Mouse (Mus musculus) hindbrain, embryonic 10.5 days (tissue): ENCODE measurements around the gene Gcnt1. TPM values are rescaled to one million over a fixed set of nuclear protein-coding genes. Genes with fewer than 3 reads are reported as not detected.

Experiments
- DNase-seq: peaks from one replicate; pipeline ENCODE4 v3.0.0-alpha.2; 2017; ENCODE audit warnings: low spot score
- H3K27ac ChIP-seq: fragments of 300-500 bp; sonication (generic); 2 replicates; pipeline ENCODE4 v1.5.1; 2016; ENCODE audit warnings: mild to moderate bottlenecking, moderate library complexity
- H3K27me3 ChIP-seq: fragments of 300-500 bp; sonication (generic); 2 replicates; pipeline ENCODE4 v1.6.1; 2016; ENCODE audit warnings: mild to moderate bottlenecking; ENCODE audit not compliant: poor library complexity, insufficient read depth, severe bottlenecking
- H3K36me3 ChIP-seq: fragments of 300-500 bp; sonication (generic); 2 replicates; pipeline ENCODE4 v1.6.1; 2016; ENCODE audit warnings: mild to moderate bottlenecking, moderate library complexity
- H3K4me1 ChIP-seq: fragments of 300-500 bp; sonication (generic); replicated peaks from 2 replicates; pipeline ENCODE4 v1.6.1; 2016; ENCODE audit warnings: mild to moderate bottlenecking
- H3K4me3 ChIP-seq: fragments of 300-500 bp; sonication (generic); 2 replicates; pipeline ENCODE4 v1.5.1; 2016; ENCODE audit warnings: mild to moderate bottlenecking, moderate library complexity
- H3K9me3 ChIP-seq: fragments of 300-500 bp; sonication (generic); 2 replicates; pipeline ENCODE4 v1.6.1; 2016; ENCODE audit warnings: mild to moderate bottlenecking, moderate library complexity
- WGBS: fragments of 180-500 bp; shearing (Covaris S2); methylation state at CpG from one replicate; pipeline ENCODE4 v1.1.7; 2016; 5-methylcytosine and 5-hydroxymethylcytosine counted together
- polyA plus RNA-seq: library from polyadenylated mRNA; unstranded; fragments of >200 nt; fragmentation: Nextera tagmentation; extraction: Ambion mirVana; gene quantifications from 2 replicates; pipeline ENCODE4 v1.2.1, GENCODE M21; 2016

The Gcnt1 gene
- polyA plus RNA-seq, 1 experiment from 2014 or later: 3.7 TPM

GRCm38 (mm10) chr19:17313766-17314165, 58.9 kb downstream of the Gcnt1 start:
- 83% methylated on average over 1 of the region's 1 CpGs for WGBS
- Histone ChIP-seq H3K27ac (no peak overlapping the region), H3K36me3 (no peaks in the 10 kb centered on the region), H3K9me3 (no peaks in the 10 kb centered on the region), H3K27me3 (no peaks in the 10 kb centered on the region), H3K4me1 (no peaks in the 10 kb centered on the region), H3K4me3 (no peak overlapping the region)
- no peak for DNase-seq

GRCm38 (mm10) chr19:17312671-17313180, 59.9 kb downstream of the Gcnt1 start:
- no peaks in the 10 kb centered on the region for H3K9me3 ChIP-seq
- H3K4me3 ChIP-seq: no peak overlapping the region
- no peaks in the 10 kb centered on the region for H3K36me3 ChIP-seq
- DNase-seq: no peak
- H3K27me3 ChIP-seq: no peaks in the 10 kb centered on the region
- no peaks in the 10 kb centered on the region for H3K4me1 ChIP-seq
- no peak overlapping the region for H3K27ac ChIP-seq
- 88% methylated on average over 5 of the region's 5 CpGs for WGBS

GRCm38 (mm10) chr19:17311501-17311900, 61.1 kb downstream of the Gcnt1 start:
- Histone ChIP-seq H3K27ac (no peak overlapping the region), H3K9me3 (no peaks in the 10 kb centered on the region), H3K4me3 (no peak overlapping the region), H3K27me3 (no peaks in the 10 kb centered on the region), H3K36me3 (no peaks in the 10 kb centered on the region), H3K4me1 (no peaks in the 10 kb centered on the region)
- WGBS: 80% methylated on average over 1 of the region's 1 CpGs
- DNase-seq: no peak

- Histone ChIP-seq H3K4me1 (no peaks in the 10 kb centered on the region), H3K27ac (no peak overlapping the region), H3K9me3 (no peaks in the 10 kb centered on the region), H3K27me3 (no peaks in the 10 kb centered on the region), H3K36me3 (no peaks in the 10 kb centered on the region), H3K4me3 (no peak overlapping the region)
- DNase-seq: no peak
- 88% methylated on average over 2 of the region's 2 CpGs for WGBS
Measured at GRCm38 (mm10) chr19:17311031-17311430, 61.6 kb downstream of the Gcnt1 start.

- no peak for DNase-seq
- no peak overlapping the region for H3K4me3 ChIP-seq
- WGBS: 84% methylated on average over 5 of the region's 5 CpGs
Measured at GRCm38 (mm10) chr19:17296081-17296480, 76.6 kb downstream of the Gcnt1 start.

GRCm38 (mm10) chr19:17295211-17295766, 77.4 kb downstream of the Gcnt1 start:
- 89% methylated on average over 6 of the region's 6 CpGs for WGBS
- H3K4me3 ChIP-seq: no peak overlapping the region
- no peak for DNase-seq
- H3K9me3 ChIP-seq: no peaks in the 10 kb centered on the region
- H3K36me3 ChIP-seq: no peaks in the 10 kb centered on the region
- no peaks in the 10 kb centered on the region for H3K4me1 ChIP-seq
- no peak overlapping the region for H3K27ac ChIP-seq
- no peaks in the 10 kb centered on the region for H3K27me3 ChIP-seq

More at GRCm38 (mm10) chr19:17296081-17296480, 76.6 kb downstream of the Gcnt1 start:
- Histone ChIP-seq H3K9me3 (no peaks in the 10 kb centered on the region), H3K36me3 (no peaks in the 10 kb centered on the region), H3K27me3 (no peaks in the 10 kb centered on the region), H3K4me1 (no peaks in the 10 kb centered on the region), H3K27ac (no peak overlapping the region)

- Histone ChIP-seq H3K36me3 (no peaks in the 10 kb centered on the region), H3K27ac (no peak overlapping the region), H3K9me3 (no peaks in the 10 kb centered on the region), H3K27me3 (no peaks in the 10 kb centered on the region), H3K4me3 (no peak overlapping the region), H3K4me1 (no peaks in the 10 kb centered on the region)
- WGBS: 89% methylated on average over 5 of the region's 5 CpGs
- DNase-seq: no peak
Measured at GRCm38 (mm10) chr19:17294136-17294535, 78.5 kb downstream of the Gcnt1 start.

- Histone ChIP-seq H3K4me1 (0 out of 2 replicates have a peak, but pooled peaks cover 5% of the 10 kb centered on the region), H3K27ac (no peak overlapping the region)
- 76% methylated on average over 6 of the region's 6 CpGs for WGBS
Measured at GRCm38 (mm10) chr19:17289526-17289925, 83.1 kb downstream of the Gcnt1 start.

GRCm38 (mm10) chr19:17286004-17286403, 86.6 kb downstream of the Gcnt1 start:
- H3K9me3 ChIP-seq: no peaks in the 10 kb centered on the region
- no peaks in the 10 kb centered on the region for H3K36me3 ChIP-seq
- WGBS: 86% methylated on average over 7 of the region's 7 CpGs
- no peak overlapping the region for H3K4me3 ChIP-seq
- H3K4me1 ChIP-seq: 0 out of 2 replicates have a peak, but pooled peaks cover 5% of the 10 kb centered on the region
- DNase-seq: no peak
- no peaks in the 10 kb centered on the region for H3K27me3 ChIP-seq
- H3K27ac ChIP-seq: no peak overlapping the region

More at GRCm38 (mm10) chr19:17289526-17289925, 83.1 kb downstream of the Gcnt1 start:
- Histone ChIP-seq H3K27me3 (no peaks in the 10 kb centered on the region), H3K9me3 (no peaks in the 10 kb centered on the region), H3K4me3 (no peak overlapping the region), H3K36me3 (no peaks in the 10 kb centered on the region)
- DNase-seq: no peak

- Histone ChIP-seq H3K36me3 (no peaks in the 10 kb centered on the region), H3K27me3 (no peaks in the 10 kb centered on the region), H3K4me1 (0 out of 2 replicates have a peak, but pooled peaks cover 5% of the 10 kb centered on the region), H3K9me3 (no peaks in the 10 kb centered on the region), H3K27ac (no peak overlapping the region), H3K4me3 (no peak overlapping the region)
- DNase-seq: no peak
- WGBS: 79% methylated on average over 3 of the region's 3 CpGs
Measured at GRCm38 (mm10) chr19:17283317-17283716, 89.3 kb downstream of the Gcnt1 start.

GRCm38 (mm10) chr19:17278381-17279051, 94.1 kb downstream of the Gcnt1 start:
- no peak overlapping the region for H3K4me3 ChIP-seq
- no peak overlapping the region for H3K27ac ChIP-seq

More at GRCm38 (mm10) chr19:17278381-17279051, 94.1 kb downstream of the Gcnt1 start:
- no peak for DNase-seq
- Histone ChIP-seq H3K9me3 (no peaks in the 10 kb centered on the region), H3K36me3 (no peaks in the 10 kb centered on the region), H3K27me3 (no peaks in the 10 kb centered on the region), H3K4me1 (no peaks in the 10 kb centered on the region)
- 94% methylated on average over 4 of the region's 4 CpGs for WGBS
